Mouse (Mus musculus): Measurements from ENCODE around the gene Gng3.
A peak's percentile ranks its signal among the peaks of the same experiment; 100 is the strongest.

The Gng3 gene

GRCm38 (mm10) chr19:8806810-8807209 lies 32.2 kb downstream of the Gng3 start:
- DNase-seq (ENCODE audit: low spot score in 2 of 2) = no peak

- DNase-seq (ENCODE audit: low spot score in 2 of 2) = peak in 1 of 2 experiments; percentile 23
These were observed 34.9 kb downstream of the Gng3 start for GRCm38 (mm10) chr19:8803879-8804660.

DNA sequence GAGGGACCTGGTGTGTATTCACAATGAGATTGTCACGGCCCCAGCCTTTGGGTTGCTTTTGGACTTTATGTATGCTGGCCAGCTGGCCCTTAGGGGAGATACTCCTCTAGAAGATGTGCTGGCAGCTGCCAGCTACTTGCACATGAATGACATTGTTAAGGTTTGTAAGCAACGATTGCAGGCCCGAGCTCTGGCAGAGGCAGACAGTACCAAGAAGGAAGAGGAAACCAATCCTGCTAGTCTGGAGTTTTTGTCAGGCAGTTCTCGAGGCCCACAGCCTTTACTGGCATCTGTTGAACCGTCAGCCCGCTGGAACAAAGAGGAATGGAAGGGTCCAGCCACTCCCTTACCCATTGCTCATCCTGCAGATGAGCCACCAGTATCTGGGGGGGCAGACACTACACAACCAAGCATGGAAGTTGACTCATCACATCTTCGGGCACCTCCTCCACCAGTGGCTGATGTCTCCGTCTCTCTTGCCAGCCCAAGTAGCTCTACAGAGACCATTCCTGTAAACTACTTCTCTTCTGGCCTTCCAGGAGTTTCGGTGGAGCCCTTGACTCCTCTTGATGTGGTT lies 35.7 kb downstream of the Gng3 start:
- no peak for DNase-seq (ENCODE audit: low spot score in 2 of 2)

- peak; percentile 91 to 93 for DNase-seq (ENCODE audit: low spot score in 2 of 2)
These were observed 36.7 kb downstream of the Gng3 start, which contains the start of gene Zbtb3 for GRCm38 (mm10) chr19:8802130-8802821. TSS of gene Zbtb3 (plus strand) at chr19:8802555.

GRCm38 (mm10) chr19:8798947-8799315 lies 40.1 kb downstream of the Gng3 start:
- DNase-seq (ENCODE audit: low spot score in 2 of 2) = no peak

- peak; percentile 80 to 89 for DNase-seq (ENCODE audit: low spot score in 2 of 2)
These were observed 40.6 kb downstream of the Gng3 start, which contains the start of gene Polr2g for GRCm38 (mm10) chr19:8798264-8798946. TSS of gene Polr2g (minus strand) at chr19:8798577.

DNA sequence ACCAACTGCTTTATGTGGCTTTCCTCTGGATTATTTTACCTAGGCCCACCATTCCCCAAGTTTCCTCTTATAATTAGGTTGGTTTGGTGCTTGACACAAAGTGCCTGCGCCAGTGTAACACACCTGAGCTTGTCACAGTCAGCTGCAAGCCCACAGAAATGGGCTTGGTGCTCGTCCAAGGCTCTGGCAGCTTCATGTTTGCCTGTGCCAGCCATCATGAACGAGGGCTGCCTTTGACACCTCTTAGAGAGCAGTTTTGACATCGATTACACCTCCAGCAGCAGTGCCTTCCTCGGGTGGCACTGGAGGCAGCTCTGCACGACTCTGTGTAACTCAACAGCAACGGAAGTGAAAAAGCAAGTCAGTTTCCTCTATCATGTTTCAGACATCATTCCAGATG lies 48.8 kb downstream of the Gng3 start:
- DNase-seq (ENCODE audit: low spot score in 2 of 2) = no peak

DNA sequence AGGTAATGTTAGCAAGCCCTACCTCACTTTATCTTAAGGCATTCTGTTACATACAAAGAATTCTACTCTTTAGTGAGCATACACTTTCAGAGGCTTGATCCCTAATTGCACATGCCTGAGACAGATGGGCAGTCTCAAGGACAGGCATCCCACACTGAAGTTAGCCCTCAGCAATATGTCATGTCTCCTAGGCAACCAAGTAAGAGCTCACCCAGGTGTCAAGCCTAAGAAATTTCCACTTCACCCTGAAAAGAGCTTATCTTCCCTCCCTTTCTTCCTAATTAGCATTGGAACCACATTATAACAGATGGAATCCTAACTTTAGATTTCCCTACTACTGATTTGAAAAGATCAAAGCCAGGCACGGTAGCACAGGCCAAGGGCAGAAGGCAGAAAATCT lies 49.8 kb downstream of the Gng3 start:
- no peak for DNase-seq (ENCODE audit: low spot score in 2 of 2)

- DNase-seq (ENCODE audit: low spot score in 2 of 2) = no peak
These were observed 50.5 kb downstream of the Gng3 start for GRCm38 (mm10) chr19:8788521-8788920.
